Mouse (Mus musculus) hindbrain, embryonic 12.5 days (tissue): ENCODE data around the gene Aox4. TPM values are rescaled to one million over a fixed set of nuclear protein-coding genes. Genes with fewer than 3 reads are reported as not detected.

ENCODE experiments used
- ATAC-seq: fragments of 200-750 bp; cut with Nextera tagmentation; 2 replicates; pipeline ENCODE4 v1.8.0; 2017; ENCODE audit warnings: moderate TSS enrichment; ENCODE audit not compliant: low FRiP score
- H3K27ac ChIP-seq: fragments of 300-500 bp; sonication (generic); 2 replicates; pipeline ENCODE4 v1.5.1; 2016; ENCODE audit warnings: mild to moderate bottlenecking
- H3K27me3 ChIP-seq: fragments of 300-500 bp; sonication (generic); 2 replicates; pipeline ENCODE4 v1.6.1; 2016; ENCODE audit warnings: mild to moderate bottlenecking
- H3K36me3 ChIP-seq: fragments of 300-500 bp; sonication (generic); 2 replicates; pipeline ENCODE4 v1.6.1; 2016; ENCODE audit warnings: mild to moderate bottlenecking
- H3K4me1 ChIP-seq: fragments of 300-500 bp; sonication (generic); 2 replicates; pipeline ENCODE4 v1.6.1; 2016
- H3K4me2 ChIP-seq: fragments of 300-500 bp; sonication (generic); replicated peaks from 2 replicates; pipeline ENCODE4 v1.6.1; 2016; ENCODE audit warnings: mild to moderate bottlenecking
- H3K4me3 ChIP-seq: fragments of 300-500 bp; sonication (generic); 2 replicates; pipeline ENCODE4 v1.5.1; 2016; ENCODE audit warnings: mild to moderate bottlenecking
- H3K9ac ChIP-seq: fragments of 300-500 bp; sonication (generic); 2 replicates; pipeline ENCODE4 v1.6.1; 2016; ENCODE audit warnings: mild to moderate bottlenecking, moderate library complexity
- H3K9me3 ChIP-seq: fragments of 300-500 bp; sonication (generic); replicated peaks from 2 replicates; pipeline ENCODE4 v1.6.1; 2016; ENCODE audit warnings: mild to moderate bottlenecking
- WGBS: fragments of 180-500 bp; shearing (Covaris S2); methylation state at CpG from one replicate; pipeline ENCODE4 v1.1.7; 2016; 5-methylcytosine and 5-hydroxymethylcytosine counted together
- polyA plus RNA-seq: library from polyadenylated mRNA; unstranded; fragments of >200 nt; fragmentation: Nextera tagmentation; extraction: Ambion mirVana; gene quantifications from 2 replicates; pipeline ENCODE4 v1.2.1, GENCODE M21; 2016

Aox4 gene
- polyA plus RNA-seq, 1 experiment from 2014 or later: 0.04 TPM

- H3K9me3 ChIP-seq: no peaks in the 10 kb centered on the region
- no peaks in the 10 kb centered on the region for H3K27me3 ChIP-seq
- no peak overlapping the region for H3K9ac ChIP-seq
- no peak overlapping the region for H3K4me2 ChIP-seq
- no peak for ATAC-seq
- no peaks in the 10 kb centered on the region for H3K36me3 ChIP-seq
- H3K27ac ChIP-seq: no peak overlapping the region
- H3K4me1 ChIP-seq: no peaks in the 10 kb centered on the region
- WGBS: 77% methylated on average over 10 of the region's 10 CpGs
- H3K4me3 ChIP-seq: no peak overlapping the region
These were observed 47.2 kb downstream of the Aox4 start for GRCm38 (mm10) chr1:58257195-58257991.

- Histone ChIP-seq H3K36me3 (no peaks in the 10 kb centered on the region), H3K27me3 (no peaks in the 10 kb centered on the region), H3K4me3 (no peak overlapping the region), H3K27ac (no peak overlapping the region), H3K4me2 (no peak overlapping the region), H3K4me1 (no peaks in the 10 kb centered on the region), H3K9ac (no peak overlapping the region), H3K9me3 (no peaks in the 10 kb centered on the region)
- WGBS: 78% methylated on average over 3 of the region's 3 CpGs
- no peak for ATAC-seq
These were observed 50.1 kb downstream of the Aox4 start for GRCm38 (mm10) chr1:58260311-58260710.

GRCm38 (mm10) chr1:58268231-58268630 is 58.0 kb downstream of the Aox4 start:
- Histone ChIP-seq H3K9ac (no peak overlapping the region), H3K36me3 (no peaks in the 10 kb centered on the region), H3K4me2 (no peak overlapping the region), H3K4me1 (no peaks in the 10 kb centered on the region), H3K9me3 (no peaks in the 10 kb centered on the region), H3K27me3 (no peaks in the 10 kb centered on the region), H3K4me3 (no peak overlapping the region), H3K27ac (no peak overlapping the region)
- WGBS: 90% methylated on average over 2 of the region's 2 CpGs
- ATAC-seq: no peak

- Histone ChIP-seq H3K27ac (no peak overlapping the region), H3K9me3 (no peaks in the 10 kb centered on the region), H3K36me3 (no peaks in the 10 kb centered on the region), H3K27me3 (no peaks in the 10 kb centered on the region), H3K4me3 (no peak overlapping the region), H3K9ac (no peak overlapping the region), H3K4me1 (no peaks in the 10 kb centered on the region), H3K4me2 (no peak overlapping the region)
- 63% methylated on average over 6 of the region's 6 CpGs for whole genome bisulfite sequencing
- no peak; the same call in 1 of the 2 replicates for ATAC-seq
These were observed 60.8 kb downstream of the Aox4 start for GRCm38 (mm10) chr1:58270807-58271569.

GRCm38 (mm10) chr1:58275879-58276278 is 65.7 kb downstream of the Aox4 start:
- Histone ChIP-seq H3K4me2 (no peak overlapping the region), H3K36me3 (no peaks in the 10 kb centered on the region), H3K27ac (no peak overlapping the region), H3K9ac (no peak overlapping the region), H3K27me3 (no peaks in the 10 kb centered on the region), H3K4me3 (no peak overlapping the region), H3K9me3 (no peaks in the 10 kb centered on the region), H3K4me1 (no peaks in the 10 kb centered on the region)
- no peak for ATAC-seq
- 23% methylated on average over 9 of the region's 9 CpGs for WGBS

GRCm38 (mm10) chr1:58278026-58278425 is 67.8 kb downstream of the Aox4 start, which contains the start of gene Aox2:
Aox2 (plus strand) TSS chr1:58278326.
- H3K4me3 ChIP-seq: no peak within 1 kb of the TSS
- WGBS: 71% methylated on average over 5 of the region's 5 CpGs
- H3K9me3 ChIP-seq: no peaks in the 10 kb centered on the region
- ATAC-seq: no peak
- no peaks in the 10 kb centered on the region for H3K27me3 ChIP-seq
- no peaks in the 10 kb centered on the region for H3K36me3 ChIP-seq
- no peaks in the 10 kb centered on the region for H3K4me1 ChIP-seq
- no peak within 1 kb of the TSS for H3K4me2 ChIP-seq
- no peak within 1 kb of the TSS for H3K9ac ChIP-seq
- H3K27ac ChIP-seq: no peak within 1 kb of the TSS

- H3K9ac ChIP-seq: no peak overlapping the region
- no peaks in the 10 kb centered on the region for H3K4me1 ChIP-seq
- no peak overlapping the region for H3K4me3 ChIP-seq
- 51% methylated on average over 7 of the region's 7 CpGs for WGBS
- H3K36me3 ChIP-seq: no peaks in the 10 kb centered on the region
- no peaks in the 10 kb centered on the region for H3K27me3 ChIP-seq
- no peak overlapping the region for H3K27ac ChIP-seq
- H3K9me3 ChIP-seq: no peaks in the 10 kb centered on the region
- ATAC-seq: no peak
- H3K4me2 ChIP-seq: no peak overlapping the region
These were observed 68.3 kb downstream of the Aox4 start for GRCm38 (mm10) chr1:58278513-58278912.

DNA sequence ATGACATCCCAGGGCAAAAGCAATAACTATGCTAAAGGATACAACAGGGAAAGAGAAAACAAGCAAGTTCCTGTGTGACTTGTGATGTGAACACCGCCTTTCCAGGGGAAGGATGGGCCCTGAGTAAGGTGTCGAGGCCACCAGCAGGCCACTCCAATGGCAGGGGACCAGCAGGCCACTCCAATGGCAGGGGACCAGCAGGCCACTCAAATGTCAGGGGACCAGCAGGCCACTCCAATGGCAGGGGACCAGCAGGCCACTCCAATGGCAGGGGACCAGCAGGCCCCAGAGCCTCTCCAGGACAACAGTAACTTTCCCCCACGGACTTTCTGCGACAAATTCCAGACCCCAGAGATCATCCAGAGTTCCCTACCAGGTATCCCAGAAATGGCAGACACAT is 70.2 kb downstream of the Aox4 start:
- no peaks in the 10 kb centered on the region for H3K27me3 ChIP-seq
- no peak overlapping the region for H3K9ac ChIP-seq
- WGBS: 79% methylated on average over 4 of the region's 4 CpGs
- H3K4me1 ChIP-seq: no peaks in the 10 kb centered on the region
- ATAC-seq: no peak
- no peak overlapping the region for H3K4me3 ChIP-seq
- H3K36me3 ChIP-seq: no peaks in the 10 kb centered on the region
- H3K9me3 ChIP-seq: no peaks in the 10 kb centered on the region
- H3K27ac ChIP-seq: no peak overlapping the region
- no peak overlapping the region for H3K4me2 ChIP-seq

- ATAC-seq: no peak
- Histone ChIP-seq H3K4me3 (no peak overlapping the region), H3K36me3 (no peaks in the 10 kb centered on the region), H3K4me1 (no peaks in the 10 kb centered on the region), H3K4me2 (no peak overlapping the region), H3K9ac (no peak overlapping the region), H3K9me3 (no peaks in the 10 kb centered on the region), H3K27ac (no peak overlapping the region), H3K27me3 (no peaks in the 10 kb centered on the region)
- 80% methylated on average over 13 of the region's 13 CpGs for WGBS
These were observed 70.9 kb downstream of the Aox4 start for GRCm38 (mm10) chr1:58280939-58281624.

DNA sequence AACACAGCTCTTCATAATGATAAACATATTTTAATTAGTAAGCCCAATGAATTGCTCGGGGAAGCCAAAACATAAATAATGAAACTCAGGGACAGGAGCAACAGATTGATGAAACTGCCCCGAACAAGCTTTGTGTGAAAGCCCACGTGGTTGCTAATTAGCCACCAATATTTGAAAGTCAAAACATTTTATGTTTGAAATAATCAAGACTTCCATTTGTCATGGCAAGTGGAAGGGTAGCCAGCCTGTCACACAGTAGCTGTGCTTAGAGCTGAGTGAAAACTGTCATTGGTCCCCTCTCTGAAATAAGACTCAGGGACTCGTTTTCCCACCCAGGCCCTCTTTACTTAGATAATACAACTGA is 71.4 kb downstream of the Aox4 start:
- no peak overlapping the region for H3K27ac ChIP-seq
- no peaks in the 10 kb centered on the region for H3K36me3 ChIP-seq
- no peak overlapping the region for H3K4me2 ChIP-seq
- no peak overlapping the region for H3K9ac ChIP-seq
- no peaks in the 10 kb centered on the region for H3K4me1 ChIP-seq
- no peak overlapping the region for H3K4me3 ChIP-seq
- no peaks in the 10 kb centered on the region for H3K27me3 ChIP-seq
- WGBS: 75% methylated on average over 4 of the region's 4 CpGs
- H3K9me3 ChIP-seq: no peaks in the 10 kb centered on the region
- no peak for ATAC-seq

DNA sequence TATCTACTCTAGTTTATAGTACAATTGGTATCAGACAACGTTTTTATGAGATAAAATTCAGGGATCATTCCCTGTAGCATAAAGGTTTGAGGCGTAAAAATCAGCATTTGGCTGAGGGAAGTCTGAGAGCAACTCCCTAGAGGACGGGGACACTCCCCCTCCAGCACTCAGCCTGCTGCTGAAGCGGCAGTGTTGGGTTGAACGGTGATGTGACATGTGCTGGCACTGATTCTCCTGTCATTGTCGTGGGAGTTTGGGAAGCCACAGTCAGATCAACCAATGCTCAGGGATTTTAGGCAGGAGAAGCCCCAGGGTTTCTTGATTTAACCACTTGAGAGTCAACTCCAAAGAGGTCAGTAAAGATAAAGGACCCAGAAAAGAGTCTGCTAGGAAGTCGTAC is 74.3 kb downstream of the Aox4 start:
- no peaks in the 10 kb centered on the region for H3K27me3 ChIP-seq
- no peak overlapping the region for H3K4me2 ChIP-seq
- no peak overlapping the region for H3K9ac ChIP-seq
- no peaks in the 10 kb centered on the region for H3K4me1 ChIP-seq
- ATAC-seq: no peak
- H3K27ac ChIP-seq: no peak overlapping the region
- 51% methylated on average over 7 of the region's 7 CpGs for WGBS
- no peak overlapping the region for H3K4me3 ChIP-seq
- no peaks in the 10 kb centered on the region for H3K36me3 ChIP-seq
- H3K9me3 ChIP-seq: no peaks in the 10 kb centered on the region

GRCm38 (mm10) chr1:58288091-58288490 is 77.9 kb downstream of the Aox4 start:
- WGBS: 86% methylated on average over 3 of the region's 3 CpGs
- H3K4me1 ChIP-seq: no peaks in the 10 kb centered on the region
- no peak for ATAC-seq

More at GRCm38 (mm10) chr1:58288091-58288490, 77.9 kb downstream of the Aox4 start:
- Histone ChIP-seq H3K4me2 (no peak overlapping the region), H3K27ac (no peak overlapping the region), H3K36me3 (no peaks in the 10 kb centered on the region), H3K9ac (no peak overlapping the region), H3K4me3 (no peak overlapping the region), H3K9me3 (no peaks in the 10 kb centered on the region), H3K27me3 (no peaks in the 10 kb centered on the region)
